Mouse (Mus musculus) neural tube, embryonic 11.5 days (tissue): ENCODE results near the gene Proz. TPM values are rescaled to one million over a fixed set of nuclear protein-coding genes. Genes with fewer than 3 reads are reported as not detected.

Experiments used
- ATAC-seq: fragments of 200-750 bp; cut with Nextera tagmentation; 2 replicates; pipeline ENCODE4 v1.8.0; 2017; ENCODE audit warnings: moderate number of reproducible peaks, mild to moderate bottlenecking, moderate TSS enrichment, moderate library complexity; ENCODE audit not compliant: insufficient read depth, low FRiP score, low TSS enrichment
- DNase-seq: peaks from one replicate; pipeline ENCODE4 v3.0.0-alpha.2; 2015; ENCODE audit warnings: low spot score
- H3K27ac ChIP-seq: fragments of 300-500 bp; sonication (generic); 2 replicates; pipeline ENCODE4 v1.5.1; 2014; ENCODE audit warnings: low read depth, mild to moderate bottlenecking, low read length
- H3K27me3 ChIP-seq: fragments of 300-500 bp; sonication (generic); 2 replicates; pipeline ENCODE4 v1.6.1; 2014; ENCODE audit warnings: mild to moderate bottlenecking, low read length, mixed read lengths; ENCODE audit not compliant: control insufficient read depth, insufficient read depth
- H3K36me3 ChIP-seq: fragments of 300-500 bp; sonication (generic); 2 replicates; pipeline ENCODE4 v1.6.1; 2014; ENCODE audit warnings: mild to moderate bottlenecking, low read length, moderate library complexity, mixed read lengths; ENCODE audit not compliant: control insufficient read depth, insufficient read depth
- H3K4me1 ChIP-seq: fragments of 300-500 bp; sonication (generic); 2 replicates; pipeline ENCODE4 v1.6.1; 2014; ENCODE audit warnings: low read length, mixed read lengths; ENCODE audit not compliant: control insufficient read depth, insufficient read depth
- H3K4me2 ChIP-seq: fragments of 300-500 bp; sonication (generic); 2 replicates; pipeline ENCODE4 v1.6.1; 2014; ENCODE audit warnings: low read depth, mild to moderate bottlenecking, moderate library complexity
- H3K4me3 ChIP-seq: fragments of 300-500 bp; sonication (generic); 2 replicates; pipeline ENCODE4 v1.5.1; 2014; ENCODE audit warnings: low read depth, low read length
- H3K9ac ChIP-seq: fragments of 300-500 bp; sonication (generic); 2 replicates; pipeline ENCODE4 v1.6.1; 2014; ENCODE audit warnings: mild to moderate bottlenecking, low read length
- H3K9me3 ChIP-seq: fragments of 300-500 bp; sonication (generic); 2 replicates; pipeline ENCODE4 v1.6.1; 2016; ENCODE audit warnings: low read length; ENCODE audit not compliant: control insufficient read depth
- WGBS: fragments of 180-500 bp; shearing (Covaris S2); extraction: QIAGEN DNeasy Blood & Tissue Kit; methylation state at CpG from one replicate; pipeline ENCODE4 v1.1.7; 2014; 5-methylcytosine and 5-hydroxymethylcytosine counted together
- polyA plus RNA-seq: library from polyadenylated mRNA; unstranded; fragments of >200 nt; fragmentation: Nextera tagmentation; extraction: Ambion mirVana; gene quantifications from 2 replicates; pipeline ENCODE4 v1.2.1, GENCODE M21; 2014

The Proz gene
- polyA plus RNA-seq, 1 experiment from 2014 or later: 0.09 TPM

DNA sequence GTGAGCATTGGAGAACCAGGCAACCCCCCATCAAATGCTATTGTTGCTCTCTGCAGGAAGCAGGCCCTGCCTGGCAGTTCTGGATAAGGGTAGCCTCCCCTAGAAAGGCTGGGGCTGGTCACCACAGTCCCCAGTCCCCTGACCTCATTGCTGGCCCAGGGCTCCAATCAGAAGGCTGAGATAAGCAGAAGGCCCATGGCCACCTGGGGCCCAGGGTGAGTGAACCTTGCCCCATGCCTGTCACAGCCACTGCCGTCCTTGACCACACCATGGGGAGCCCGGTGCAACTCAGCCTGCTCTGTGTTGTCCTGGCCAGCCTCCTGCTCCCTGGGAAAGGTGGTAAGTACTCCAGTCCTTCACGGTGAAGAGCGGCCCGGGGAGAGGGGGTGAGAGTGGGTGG lies 23.1 kb upstream of the Proz start:
- no peaks in the 10 kb centered on the region for H3K27me3 ChIP-seq
- H3K4me1 ChIP-seq: no peaks in the 10 kb centered on the region
- no peaks in the 10 kb centered on the region for H3K9me3 ChIP-seq
- H3K4me2 ChIP-seq: no peak overlapping the region
- no peak overlapping the region for H3K27ac ChIP-seq
- H3K4me3 ChIP-seq: no peak overlapping the region
- H3K9ac ChIP-seq: no peak overlapping the region
- WGBS: 48% methylated on average over 5 of the region's 5 CpGs
- no peaks in the 10 kb centered on the region for H3K36me3 ChIP-seq
- ATAC-seq (no peak), DNase-seq (no peak)

DNA sequence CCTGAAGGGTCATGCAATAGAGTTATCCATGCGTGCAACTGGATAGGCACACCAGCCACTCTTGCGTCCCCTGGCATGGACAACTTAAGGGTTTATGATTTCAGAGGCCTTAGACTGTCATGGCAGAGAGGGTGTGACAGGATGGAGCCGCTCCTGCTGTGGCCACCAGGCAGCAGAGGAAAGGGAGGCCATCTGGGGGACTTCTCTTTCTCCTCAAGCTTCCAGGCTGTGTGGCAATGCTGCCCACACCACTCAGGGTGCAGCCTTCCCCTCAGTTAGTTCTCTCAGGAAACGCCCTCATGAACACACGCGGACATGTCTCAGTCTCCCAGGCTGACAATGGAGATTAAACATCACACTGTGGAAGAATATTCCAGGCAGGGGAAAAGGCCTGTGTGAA lies 21.7 kb upstream of the Proz start:
- Histone ChIP-seq H3K9me3 (no peaks in the 10 kb centered on the region), H3K27ac (no peak overlapping the region), H3K9ac (no peak overlapping the region), H3K4me3 (no peak overlapping the region), H3K4me1 (no peaks in the 10 kb centered on the region), H3K4me2 (no peak overlapping the region), H3K27me3 (no peaks in the 10 kb centered on the region), H3K36me3 (no peaks in the 10 kb centered on the region)
- no peak for ATAC-seq
- WGBS: 87% methylated on average over 6 of the region's 6 CpGs
- no peak for DNase-seq

DNA sequence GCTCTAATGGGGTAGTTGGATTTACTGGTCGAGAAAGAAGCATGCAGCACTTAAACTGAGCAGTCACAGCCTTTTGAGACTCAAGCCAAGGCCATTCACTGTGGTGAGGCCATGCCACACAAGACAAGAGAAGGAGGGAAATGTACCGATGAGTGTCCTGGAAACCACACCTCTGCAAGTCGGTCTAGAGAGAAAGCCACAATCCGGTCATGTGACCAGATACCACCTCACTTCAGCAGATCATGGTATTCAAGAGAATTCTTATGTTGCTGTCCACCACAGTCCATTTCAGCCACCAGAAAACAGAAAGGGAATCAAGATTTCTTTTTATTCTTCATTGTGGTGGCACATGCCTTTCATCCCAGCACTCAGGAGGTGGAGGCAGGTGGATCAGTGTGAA lies 19.3 kb upstream of the Proz start:
- ATAC-seq: no peak
- Histone ChIP-seq H3K4me3 (no peak overlapping the region), H3K36me3 (no peaks in the 10 kb centered on the region), H3K4me2 (no peak overlapping the region), H3K9ac (no peak overlapping the region), H3K4me1 (no peaks in the 10 kb centered on the region), H3K27ac (no peak overlapping the region), H3K9me3 (no peaks in the 10 kb centered on the region), H3K27me3 (no peaks in the 10 kb centered on the region)
- WGBS: 86% methylated on average over 4 of the region's 4 CpGs
- DNase-seq: no peak

DNA sequence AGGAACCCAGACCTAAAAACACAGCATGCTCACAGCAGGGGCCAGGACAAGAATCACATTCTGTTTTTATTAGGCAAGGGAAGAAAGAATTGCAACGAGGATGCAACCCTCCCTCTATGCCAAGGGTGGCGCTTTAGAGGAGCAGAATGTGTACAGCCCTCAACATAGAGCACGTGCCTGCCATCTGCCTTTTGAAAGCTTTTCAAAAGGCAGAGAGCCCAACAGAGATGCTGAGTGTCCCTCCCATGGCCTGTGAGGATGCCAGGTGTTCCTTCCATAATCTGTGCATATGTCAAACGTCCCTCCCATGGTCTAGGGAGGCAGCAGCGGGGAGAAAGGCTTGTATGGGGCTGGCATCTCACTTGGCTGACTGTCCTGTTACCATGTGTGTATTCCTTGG lies 13.1 kb upstream of the Proz start:
- Histone ChIP-seq H3K27ac (no peak overlapping the region), H3K9ac (no peak overlapping the region), H3K4me3 (no peak overlapping the region), H3K36me3 (no peaks in the 10 kb centered on the region), H3K4me2 (no peak overlapping the region), H3K4me1 (no peaks in the 10 kb centered on the region), H3K9me3 (no peaks in the 10 kb centered on the region), H3K27me3 (no peaks in the 10 kb centered on the region)
- 66% methylated on average over 5 of the region's 5 CpGs for WGBS
- ATAC-seq (no peak), DNase-seq (no peak)

DNA sequence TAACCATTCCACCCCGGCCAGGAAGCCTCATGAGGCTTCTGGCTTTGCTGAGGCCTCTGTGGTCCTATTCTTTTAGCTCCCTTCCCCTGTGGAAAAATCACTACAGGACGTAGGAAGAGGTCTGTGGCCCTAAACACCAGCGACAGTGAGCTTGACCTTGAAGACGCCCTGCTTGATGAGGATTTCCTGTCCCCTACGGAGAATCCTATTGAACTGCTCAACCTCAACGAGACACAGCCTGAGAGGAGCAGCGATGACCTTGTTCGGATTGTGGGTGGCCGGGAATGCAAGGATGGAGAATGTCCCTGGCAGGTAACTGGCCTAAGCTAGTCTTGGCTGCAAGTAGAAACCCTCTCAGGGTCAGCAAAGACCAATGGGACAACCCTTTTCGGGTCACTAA lies 10.2 kb upstream of the Proz start:
- no peak for ATAC-seq
- 81% methylated on average over 10 of the region's 10 CpGs for WGBS

DNA sequence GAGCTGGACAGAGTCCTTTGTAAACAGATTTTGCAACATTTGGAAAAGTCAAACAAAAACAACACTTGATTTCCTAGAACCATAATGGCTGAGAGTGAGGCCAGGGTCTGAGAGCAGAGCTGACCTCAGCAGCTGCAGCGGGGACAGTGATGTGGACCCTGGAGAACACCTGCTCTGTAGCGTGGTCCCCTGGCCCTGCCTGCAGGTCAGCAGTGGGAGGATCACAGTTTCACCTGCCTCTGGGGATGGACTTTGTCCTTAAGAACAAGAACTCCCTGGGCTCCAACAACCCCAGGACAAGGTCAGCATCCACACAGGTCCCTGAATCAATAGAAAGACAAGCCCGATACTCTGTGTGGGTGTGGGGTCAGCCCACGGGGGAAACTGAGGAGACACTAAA lies 3.4 kb upstream of the Proz start:
- 90% methylated on average over 4 of the region's 4 CpGs for WGBS
- H3K27ac ChIP-seq: no peak overlapping the region
- no peak for DNase-seq
- H3K27me3 ChIP-seq: no peaks in the 10 kb centered on the region
- H3K9me3 ChIP-seq: no peaks in the 10 kb centered on the region
- H3K9ac ChIP-seq: no peak overlapping the region
- no peak overlapping the region for H3K4me2 ChIP-seq
- H3K4me3 ChIP-seq: no peak overlapping the region
- H3K4me1 ChIP-seq: no peaks in the 10 kb centered on the region
- no peak for ATAC-seq
- no peaks in the 10 kb centered on the region for H3K36me3 ChIP-seq

More for the DNA sequence above, 10.2 kb upstream of the Proz start:
- DNase-seq: no peak
- H3K36me3 ChIP-seq: no peaks in the 10 kb centered on the region
- H3K9me3 ChIP-seq: no peaks in the 10 kb centered on the region
- H3K4me3 ChIP-seq: no peak overlapping the region
- H3K27ac ChIP-seq: no peak overlapping the region
- no peak overlapping the region for H3K4me2 ChIP-seq
- H3K9ac ChIP-seq: no peak overlapping the region
- no peaks in the 10 kb centered on the region for H3K27me3 ChIP-seq
- H3K4me1 ChIP-seq: no peaks in the 10 kb centered on the region

DNA sequence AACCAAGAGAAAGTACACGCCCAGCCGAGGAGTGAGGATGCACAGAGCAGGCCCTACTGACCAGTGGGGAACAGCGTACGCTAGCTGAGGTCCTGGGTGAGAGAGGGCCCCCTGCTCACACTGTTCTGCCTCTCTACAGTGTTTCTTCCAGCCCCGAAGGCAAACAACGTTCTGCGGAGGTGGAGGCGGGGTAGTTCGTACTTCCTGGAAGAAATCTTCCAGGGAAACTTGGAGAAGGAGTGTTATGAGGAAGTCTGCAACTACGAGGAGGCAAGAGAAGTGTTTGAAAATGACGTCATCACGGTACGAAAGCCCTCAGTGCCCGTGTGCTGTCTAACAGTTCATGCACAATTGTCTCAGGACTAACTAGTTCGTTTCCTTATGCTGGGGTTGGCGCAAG lies 2.4 kb downstream of the Proz start:
- Histone ChIP-seq H3K9me3 (no peaks in the 10 kb centered on the region), H3K27me3 (no peaks in the 10 kb centered on the region), H3K4me3 (no peak overlapping the region), H3K27ac (no peak overlapping the region), H3K36me3 (no peaks in the 10 kb centered on the region), H3K9ac (no peak overlapping the region), H3K4me1 (no peaks in the 10 kb centered on the region), H3K4me2 (no peak overlapping the region)
- DNase-seq (no peak), ATAC-seq (no peak)
- WGBS: 82% methylated on average over 16 of the region's 16 CpGs

DNA sequence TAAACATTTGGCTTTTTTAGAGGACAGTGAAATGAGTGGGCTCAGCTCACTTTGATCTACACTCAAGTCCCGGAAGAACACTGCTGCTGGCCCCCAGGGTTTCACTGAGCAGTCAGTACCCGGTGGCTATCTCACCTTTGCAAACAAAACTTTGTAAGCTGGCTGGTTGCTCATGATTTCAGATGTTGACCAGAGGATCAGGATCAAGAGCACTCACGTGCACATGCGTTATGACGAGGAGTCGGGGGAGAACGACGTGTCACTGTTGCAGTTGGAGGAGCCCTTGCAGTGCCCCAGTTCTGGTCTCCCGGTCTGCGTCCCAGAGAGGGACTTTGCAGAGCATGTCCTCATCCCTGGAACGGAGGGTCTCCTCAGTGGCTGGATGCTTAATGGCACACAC lies 12.5 kb downstream of the Proz start:
- DNase-seq (no peak), ATAC-seq (no peak)
- no peak overlapping the region for H3K27ac ChIP-seq
- H3K9me3 ChIP-seq: no peaks in the 10 kb centered on the region
- peaks cover 2% of the 10 kb centered on the region; the same call in 1 of the 2 replicates for H3K36me3 ChIP-seq
- H3K4me3 ChIP-seq: no peak overlapping the region
- no peak overlapping the region for H3K4me2 ChIP-seq
- no peaks in the 10 kb centered on the region for H3K4me1 ChIP-seq
- no peak overlapping the region for H3K9ac ChIP-seq
- 97% methylated on average over 11 of the region's 11 CpGs for WGBS
- no peaks in the 10 kb centered on the region for H3K27me3 ChIP-seq

DNA sequence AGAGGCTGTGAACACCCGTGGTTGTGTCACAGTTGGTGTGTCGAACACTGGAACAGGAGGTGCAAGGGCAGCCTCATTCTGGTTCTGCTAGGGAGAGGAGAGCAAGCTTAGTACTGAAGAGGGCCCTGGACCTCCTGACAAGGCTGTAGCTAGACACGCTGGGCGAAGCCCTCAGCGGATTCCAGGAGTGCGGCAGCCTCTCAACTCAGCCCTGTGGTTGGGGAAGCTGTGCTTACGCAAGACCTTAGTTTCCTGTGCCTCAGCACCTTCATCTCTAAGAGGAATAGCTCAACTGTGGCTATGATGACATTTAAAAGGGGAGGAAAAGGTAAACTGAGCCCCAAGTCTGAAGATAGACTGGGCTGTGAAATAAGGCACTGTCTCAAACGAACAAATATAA lies 14.3 kb downstream of the Proz start:
- H3K36me3 ChIP-seq: peaks cover 6% of the 10 kb centered on the region
- no peak overlapping the region for H3K4me3 ChIP-seq
- ATAC-seq (no peak), DNase-seq (no peak)
- no peaks in the 10 kb centered on the region for H3K9me3 ChIP-seq
- no peaks in the 10 kb centered on the region for H3K4me1 ChIP-seq
- no peak overlapping the region for H3K4me2 ChIP-seq
- no peak overlapping the region for H3K27ac ChIP-seq
- H3K9ac ChIP-seq: no peak overlapping the region; the same call in 1 of the 2 replicates
- 92% methylated on average over 8 of the region's 8 CpGs for WGBS
- no peaks in the 10 kb centered on the region for H3K27me3 ChIP-seq
